Comparison of ENCODE assay signal across 30 mouse cellular contexts in genomic region chr2:18967451-18968063, GRCm38 (mm10). TPM values are rescaled to one million over a fixed set of nuclear protein-coding genes. Genes with fewer than 3 reads are reported as not detected.
DNase-seq lines count a peak whose midpoint lies in the region; ATAC-seq and TF ChIP-seq lines count a peak whose summit lies in the region.
"Had no signal": no experiment of that assay in that cellular context is flagged by ENCODE, and none has a peak within 500 bp of the region (broad histone marks: within the 10 kb centered on the region; RNA-seq: fewer than 3 reads in every experiment).

No protein-coding gene starts in this region.

- no peaks in the 10 kb centered on the region for H3K36me3 ChIP-seq in liver, embryonic 13.5 days
- H3K36me3 ChIP-seq in liver, embryonic 11.5 days (ENCODE audit: control insufficient read depth, insufficient read depth, low read length): no peaks in the 10 kb centered on the region
- no peaks in the 10 kb centered on the region for H3K36me3 ChIP-seq in thymus, adult 2 months (ENCODE audit: control insufficient read depth, insufficient read depth, low read length)
- no peaks in the 10 kb centered on the region for H3K36me3 ChIP-seq in neural tube, embryonic 15.5 days
- H3K36me3 ChIP-seq: embryonic facial prominence, embryonic 12.5 days; forebrain, embryonic 15.5 days; neural tube, embryonic 12.5 days had no signal

- 82% methylated on average over 5 of the region's 5 CpGs for WGBS in liver, embryonic 13.5 days (ENCODE audit: insufficient replicate concordance)
- 89% methylated on average over 5 of the region's 5 CpGs for WGBS in liver, embryonic 11.5 days
- whole genome bisulfite sequencing in thymus, adult 2 months: 22% methylated on average over 5 of the region's 5 CpGs
- 93% methylated on average over 5 of the region's 5 CpGs for WGBS in neural tube, embryonic 15.5 days

- no peaks in the 10 kb centered on the region for H3K27me3 ChIP-seq in liver, embryonic 13.5 days
- no peaks in the 10 kb centered on the region for H3K27me3 ChIP-seq in liver, embryonic 11.5 days (replicated peaks; ENCODE audit: control insufficient read depth, insufficient read depth, low read length)
- H3K27me3 ChIP-seq in thymus, adult 2 months (ENCODE audit: control insufficient read depth, insufficient read depth, low read length): no peaks in the 10 kb centered on the region
- H3K27me3 ChIP-seq in neural tube, embryonic 15.5 days (replicated peaks): no peaks in the 10 kb centered on the region
- H3K27me3 ChIP-seq: CH12.LX; embryonic facial prominence, embryonic 12.5 days; forebrain, embryonic 15.5 days; neural tube, embryonic 12.5 days had no signal

- H3K9ac ChIP-seq in liver, embryonic 13.5 days: no peak overlapping the region
- H3K9ac ChIP-seq in liver, embryonic 11.5 days (ENCODE audit: low read depth, low read length): no peak overlapping the region
- no peak overlapping the region for H3K9ac ChIP-seq in neural tube, embryonic 15.5 days (replicated peaks)
- H3K9ac ChIP-seq: embryonic facial prominence, embryonic 12.5 days; forebrain, embryonic 15.5 days; neural tube, embryonic 12.5 days had no signal

- no peak for TF ChIP-seq CTCF in thymus, adult 2 months (IDR thresholded peaks at IDR 0.05; ENCODE audit: borderline replicate concordance, control insufficient read depth, extremely low read depth, insufficient read depth, low read length, poor library complexity)

- no peak for ATAC-seq in liver, embryonic 13.5 days (ENCODE audit: low read depth)
- ATAC-seq in liver, embryonic 11.5 days (replicated peaks; ENCODE audit: low FRiP score): no peak
- ATAC-seq in neural tube, embryonic 15.5 days (ENCODE audit: low FRiP score): no peak
- ATAC-seq: forebrain, embryonic 15.5 days; hindbrain, embryonic 16.5 days; intestine, embryonic 16.5 days; midbrain, embryonic 16.5 days had no signal

- H3K4me1 ChIP-seq in liver, embryonic 13.5 days (replicated peaks): peaks cover 81% of the 10 kb centered on the region
- peaks cover 39% of the 10 kb centered on the region for H3K4me1 ChIP-seq in liver, embryonic 11.5 days (replicated peaks; ENCODE audit: control insufficient read depth, insufficient read depth, low read length)
- peaks cover 53% of the 10 kb centered on the region for H3K4me1 ChIP-seq in thymus, adult 2 months (replicated peaks; ENCODE audit: control insufficient read depth, insufficient read depth, low read length)
- H3K4me1 ChIP-seq in neural tube, embryonic 15.5 days: no peaks in the 10 kb centered on the region; the same call in 1 of the 2 replicates
- H3K4me1 ChIP-seq: embryonic facial prominence, embryonic 12.5 days; forebrain, embryonic 15.5 days; neural tube, embryonic 12.5 days had no signal

- no peak for DNase-seq in liver, embryonic 13.5 days
- no peak for DNase-seq in liver, embryonic 11.5 days (ENCODE audit: low spot score)
- peak; percentile 53 for DNase-seq in T-cell, adult 2 months (ENCODE audit: low spot score)
- DNase-seq in thymus, adult 2 months: peak; percentile 50
- DNase-seq in thymus, postnatal 36 days: peak; percentile 46 to 67
- DNase-seq in adrenal gland, adult 18-20 months (ENCODE audit: low spot score in 2 of 2): no peak
- DNase-seq: adrenal gland, postnatal 14 days; cerebellum, adult 11 months; cerebellum, adult 9-11 months; embryo, embryonic 11 days; gastrocnemius, postnatal 25 days; heart, adult 18-20 months; kidney, adult 9 months; kidney, postnatal 10 days; layer of hippocampus, adult 9-11 months; lung, adult 18-20 months; lung, postnatal 10 days; right cerebral cortex, postnatal 4 days had no signal

- H3K27ac ChIP-seq in liver, embryonic 13.5 days: peak overlapping the region; percentile 2; the same call in 1 of the 2 replicates
- no peak overlapping the region for H3K27ac ChIP-seq in liver, embryonic 11.5 days (ENCODE audit: low read depth, low read length)
- peak overlapping the region; percentile 80 for H3K27ac ChIP-seq in thymus, adult 2 months (ENCODE audit: control insufficient read depth, insufficient read depth, low read length)
- H3K27ac ChIP-seq in neural tube, embryonic 15.5 days (replicated peaks): no peak overlapping the region
- H3K27ac ChIP-seq: embryonic facial prominence, embryonic 12.5 days; forebrain, embryonic 15.5 days; macrophage; neural tube, embryonic 12.5 days had no signal

- no peak overlapping the region for H3K4me3 ChIP-seq in liver, embryonic 13.5 days (replicated peaks)
- H3K4me3 ChIP-seq in liver, embryonic 11.5 days (ENCODE audit: low read depth, low read length): no peak overlapping the region
- H3K4me3 ChIP-seq in thymus, adult 2 months (ENCODE audit: control insufficient read depth, insufficient read depth, low read length): no peak overlapping the region
- H3K4me3 ChIP-seq in neural tube, embryonic 15.5 days (replicated peaks): no peak overlapping the region
- H3K4me3 ChIP-seq: embryonic facial prominence, embryonic 12.5 days; forebrain, embryonic 15.5 days; neural tube, embryonic 12.5 days had no signal

- no peak overlapping the region for H3K4me2 ChIP-seq in liver, embryonic 13.5 days
- no peak overlapping the region for H3K4me2 ChIP-seq in liver, embryonic 11.5 days
- no peak overlapping the region for H3K4me2 ChIP-seq in neural tube, embryonic 15.5 days
- H3K4me2 ChIP-seq: embryonic facial prominence, embryonic 12.5 days; forebrain, embryonic 15.5 days; heart, embryonic 11.5 days; neural tube, embryonic 12.5 days had no signal

- no peaks in the 10 kb centered on the region for H3K9me3 ChIP-seq in liver, embryonic 13.5 days (replicated peaks)
- no peaks in the 10 kb centered on the region for H3K9me3 ChIP-seq in liver, embryonic 11.5 days (ENCODE audit: control insufficient read depth, low read length)
- peaks cover under 1% of the 10 kb centered on the region; the same call in 1 of the 2 replicates for H3K9me3 ChIP-seq in neural tube, embryonic 15.5 days (replicated peaks)
- H3K9me3 ChIP-seq: embryonic facial prominence, embryonic 12.5 days; forebrain, embryonic 15.5 days; neural tube, embryonic 12.5 days had no signal

- no peak for TF ChIP-seq POLR2A in thymus, adult 2 months (IDR thresholded peaks at IDR 0.05; ENCODE audit: control insufficient read depth, extremely low read depth, insufficient read depth, low read length, poor library complexity)

RNA-seq across cellular contexts. Expression of gene Pip4k2a, which starts 30.4 kb away (rescaled TPM):
- polyA plus RNA-seq in liver, embryonic 13.5 days (2015; fragmentation: Nextera tagmentation; extraction: Ambion mirVana): 15.8 and 18.8 TPM in 2 replicates
- polyA plus RNA-seq in liver, embryonic 11.5 days (2014; fragmentation: Nextera tagmentation; extraction: Ambion mirVana): 20.1 and 20.5 TPM in 2 replicates
- 55.0 and 61.2 TPM in 2 replicates for polyA plus RNA-seq in thymus, adult 2 months (2012; rRNA removed)
- polyA plus RNA-seq in neural tube, embryonic 15.5 days (2015; fragmentation: Nextera tagmentation; extraction: Ambion mirVana): 9.9 and 13.7 TPM in 2 replicates
- total RNA-seq in adrenal gland, adult 18-20 months (2021): 10 to 100 TPM; 19.4 to 40.7 TPM

RNA-seq across cellular contexts. Expression of gene 4930426L09Rik, which starts 30.6 kb away (rescaled TPM):
- polyA plus RNA-seq in liver, embryonic 13.5 days (2015; fragmentation: Nextera tagmentation; extraction: Ambion mirVana): 0.17 and 0.22 TPM in 2 replicates
- 0.21 and 0.48 TPM in 2 replicates for polyA plus RNA-seq in liver, embryonic 11.5 days (2014; fragmentation: Nextera tagmentation; extraction: Ambion mirVana)
- 2.0 and 2.8 TPM in 2 replicates for polyA plus RNA-seq in thymus, adult 2 months (2012; rRNA removed)
- polyA plus RNA-seq in neural tube, embryonic 15.5 days (2015; fragmentation: Nextera tagmentation; extraction: Ambion mirVana): 0.37 and 0.41 TPM in 2 replicates
- total RNA-seq in adrenal gland, adult 18-20 months (2021): 1 to 10 TPM in 1 of 2 experiments, under 1 TPM in 1; 0.96 to 1.2 TPM
- total RNA-seq: gastrocnemius, adult 18-20 months; heart, adult 18-20 months; liver, adult 2 months had no signal

Comparison
In these comparisons a context has a peak if more than half of its experiments do, and no peak if none do; other contexts are left out.
1. H3K27ac ChIP-seq: peak in liver, embryonic 13.5 days (single experiment) and thymus, adult 2 months (single experiment); none in liver, embryonic 11.5 days (single experiment) and neural tube, embryonic 15.5 days (single experiment).
2. DNase-seq: peak in T-cell, adult 2 months (single experiment), thymus, adult 2 months (single experiment) and thymus, postnatal 36 days (2 of 2); none in liver, embryonic 13.5 days (single experiment), liver, embryonic 11.5 days (single experiment) and adrenal gland, adult 18-20 months (0 of 2).